Mouse (Mus musculus): ENCODE results near the gene Gramd2.

Gramd2 gene

DNA sequence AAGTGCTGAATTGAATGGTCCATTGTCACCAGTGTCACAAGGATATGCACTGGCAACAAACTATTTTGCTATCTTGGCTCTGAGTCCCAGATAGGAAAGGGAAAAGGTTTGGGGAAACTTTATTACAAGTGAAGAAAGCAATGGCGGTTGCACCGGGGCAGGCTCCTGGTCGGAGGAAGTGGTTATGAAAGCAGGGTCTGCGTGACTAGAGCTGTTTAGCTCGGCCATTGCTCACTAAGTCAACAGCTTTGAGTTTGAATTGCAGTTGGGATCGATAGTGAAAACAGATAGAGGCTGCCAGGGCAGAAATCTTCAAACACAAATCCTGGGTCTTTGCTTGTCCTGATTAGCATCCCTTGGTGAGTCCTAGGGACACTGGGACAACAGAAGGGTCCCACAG, 12.0 kb upstream of the Gramd2 start:
- DNase-seq (ENCODE audit: low read depth, low spot score) = no peak

DNA sequence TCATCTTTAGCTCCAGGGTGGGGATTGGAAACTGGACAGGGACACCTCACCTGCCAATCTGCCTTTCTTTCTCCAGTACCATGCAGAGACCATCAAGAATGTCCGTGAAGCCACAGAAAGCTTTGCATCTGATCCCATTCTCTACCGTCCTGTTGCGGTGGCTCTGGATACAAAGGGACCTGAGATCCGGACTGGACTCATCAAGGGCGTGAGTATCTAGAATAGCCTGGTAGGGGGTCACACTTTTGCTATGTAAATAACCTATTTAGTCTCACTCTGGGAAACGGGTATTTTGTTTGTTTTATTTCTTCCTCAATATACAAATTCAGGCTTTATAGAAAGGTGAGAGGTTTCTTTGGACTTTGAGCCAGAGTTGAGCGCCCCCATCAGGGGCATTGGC, 11.5 kb upstream of the Gramd2 start:
- no peak for DNase-seq (ENCODE audit: low read depth, low spot score)

DNA sequence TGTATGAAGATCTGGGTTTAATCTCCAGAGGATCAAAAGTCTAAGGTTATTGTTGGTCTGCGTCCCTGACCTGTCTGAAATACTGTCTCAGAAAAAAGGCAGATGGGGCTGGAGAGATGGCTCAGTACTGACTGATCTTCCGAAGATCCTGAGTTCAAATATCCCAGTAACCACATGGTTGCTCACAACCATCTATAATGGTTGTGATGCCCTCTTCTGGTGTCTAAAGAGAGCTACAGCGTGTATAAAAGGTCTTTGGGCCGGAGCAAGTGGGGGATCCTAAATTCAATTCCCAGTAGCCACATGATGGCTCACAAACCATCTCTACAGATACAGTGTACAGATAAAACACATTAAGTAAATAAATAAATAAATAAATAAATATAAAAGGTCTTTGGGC, 10.8 kb upstream of the Gramd2 start:
- no peak for DNase-seq (ENCODE audit: low read depth, low spot score)

DNA sequence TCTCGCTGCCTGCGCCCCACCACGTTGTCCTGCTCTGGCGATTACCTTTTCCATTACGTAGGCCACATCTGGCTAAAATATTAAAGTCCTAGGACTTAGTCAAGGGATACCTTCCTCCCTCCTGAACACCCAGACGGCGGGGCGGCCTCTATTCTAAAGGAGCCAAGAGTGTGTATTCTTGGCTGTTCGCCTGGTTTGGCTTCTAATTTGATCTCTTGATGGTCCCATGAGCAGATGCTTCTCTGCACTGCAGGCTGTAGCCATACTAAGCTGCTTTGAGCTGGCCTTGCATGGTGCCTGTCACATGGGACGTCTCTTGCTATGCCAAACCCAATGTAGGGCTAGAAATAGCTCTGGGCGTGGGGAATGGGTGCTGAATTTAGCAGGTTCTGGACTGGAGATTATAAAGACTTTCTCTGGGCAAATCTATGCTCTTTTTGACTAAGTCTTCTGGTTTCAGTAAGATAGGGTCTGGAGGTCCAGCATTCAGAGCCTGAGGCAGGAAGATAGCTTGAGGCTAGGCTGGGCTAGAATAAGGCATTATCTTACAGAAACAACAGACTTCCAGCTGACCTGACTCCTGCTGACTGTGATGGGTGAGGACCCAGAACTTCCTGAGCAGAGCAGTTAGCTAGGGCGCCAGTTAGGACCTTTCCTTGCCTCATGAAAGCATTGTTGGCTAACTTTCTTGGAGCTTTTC, 7.6 kb upstream of the Gramd2 start:
- DNase-seq (ENCODE audit: low read depth, low spot score) = no peak

DNA sequence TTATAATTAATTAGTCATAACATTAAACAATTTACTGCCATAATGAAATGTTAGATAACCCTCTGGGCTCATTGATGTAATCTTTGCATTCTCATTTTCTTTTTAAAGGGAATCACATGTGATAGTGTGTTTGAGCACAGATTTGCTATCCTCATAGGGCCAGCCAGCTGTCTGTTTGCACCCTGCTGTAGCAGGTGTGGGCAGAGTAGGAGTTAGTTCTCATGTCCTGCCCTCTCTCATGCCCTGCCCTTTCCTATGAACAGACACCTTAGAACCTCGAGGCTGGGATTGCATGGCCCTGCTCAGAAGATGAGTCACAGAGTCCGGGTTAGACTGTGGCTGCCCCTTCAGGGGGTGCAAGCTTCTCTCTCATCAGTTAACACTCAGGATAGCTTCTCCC, 6.5 kb upstream of the Gramd2 start:
- DNase-seq (ENCODE audit: low read depth, low spot score) = no peak

DNA sequence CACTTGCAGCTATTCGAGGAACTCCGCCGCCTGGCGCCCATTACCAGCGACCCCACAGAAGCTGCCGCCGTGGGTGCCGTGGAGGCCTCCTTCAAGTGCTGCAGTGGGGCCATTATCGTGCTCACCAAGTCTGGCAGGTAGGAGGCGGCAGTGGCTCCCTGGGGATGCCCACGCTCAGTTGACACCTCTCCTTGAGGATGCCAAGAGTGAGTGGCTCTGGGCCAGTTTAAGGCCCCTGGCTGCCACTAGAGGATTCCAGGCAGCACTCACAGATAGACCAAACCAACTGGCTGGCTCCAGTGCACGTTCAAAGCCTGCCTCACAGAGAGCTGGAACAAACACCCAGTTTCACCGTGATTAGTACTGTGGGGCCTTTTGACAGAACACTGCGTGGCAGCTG, 4.3 kb upstream of the Gramd2 start:
- no peak for DNase-seq (ENCODE audit: low read depth, low spot score)

DNA sequence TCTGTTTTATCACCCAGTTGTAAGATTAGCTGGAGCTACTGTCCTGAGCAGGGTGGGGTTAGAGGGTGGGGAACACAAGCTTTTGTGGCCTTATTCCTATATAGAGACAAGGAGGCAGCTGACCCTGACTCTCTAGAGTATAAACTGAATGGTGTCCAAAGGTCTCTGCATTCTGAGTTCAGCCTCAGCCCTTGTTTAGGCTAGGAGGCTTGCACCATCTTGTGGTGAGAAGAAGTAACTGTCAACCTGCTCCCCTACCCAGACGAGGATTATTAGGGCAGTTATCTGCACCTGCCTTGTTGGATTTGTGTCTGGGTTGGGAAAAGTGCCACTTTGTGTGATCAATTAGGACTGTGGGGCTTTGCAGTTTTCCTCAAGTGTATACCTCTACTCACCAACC, 1.6 kb upstream of the Gramd2 start:
- no peak for DNase-seq (ENCODE audit: low read depth, low spot score)

DNA sequence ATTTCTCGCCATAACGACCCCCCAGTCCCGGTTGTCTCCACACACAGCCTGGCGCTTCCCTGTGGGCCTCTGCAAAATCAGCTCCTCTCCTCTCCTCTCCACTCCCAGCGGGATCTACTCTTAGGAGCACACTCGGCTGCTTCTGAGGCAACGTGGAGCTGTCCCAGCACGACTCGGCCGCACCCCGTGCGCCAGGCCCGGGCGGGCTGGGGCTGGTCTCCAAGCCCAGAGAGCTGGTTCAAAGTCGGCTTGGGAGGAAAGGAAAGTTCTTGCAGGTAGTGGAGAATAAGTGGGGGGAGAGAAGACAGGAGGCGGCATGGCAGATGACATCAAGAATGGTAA, 561 bp downstream of the Gramd2 start:
- no peak for DNase-seq (ENCODE audit: low read depth, low spot score)

DNA sequence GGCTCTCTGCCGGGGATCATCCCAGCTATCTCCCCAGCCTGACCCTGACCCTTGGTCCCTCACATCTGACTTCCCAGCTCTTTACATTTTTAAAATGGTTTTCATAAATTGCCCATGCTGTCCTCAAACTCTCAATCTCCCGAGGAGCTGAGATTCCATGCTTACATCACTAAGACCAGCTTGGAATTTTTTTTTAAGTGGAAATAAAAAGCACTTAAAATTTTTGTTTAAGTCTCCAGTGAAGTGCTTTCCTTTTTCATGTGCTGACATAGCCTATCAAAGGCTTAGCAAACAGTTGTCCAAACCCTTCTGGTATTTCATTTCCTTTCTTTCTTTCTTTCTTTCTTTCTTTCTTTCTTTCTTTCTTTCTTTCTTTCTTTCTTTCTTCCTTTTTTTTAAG, 4.1 kb downstream of the Gramd2 start:
- no peak for DNase-seq (ENCODE audit: low read depth, low spot score)

DNA sequence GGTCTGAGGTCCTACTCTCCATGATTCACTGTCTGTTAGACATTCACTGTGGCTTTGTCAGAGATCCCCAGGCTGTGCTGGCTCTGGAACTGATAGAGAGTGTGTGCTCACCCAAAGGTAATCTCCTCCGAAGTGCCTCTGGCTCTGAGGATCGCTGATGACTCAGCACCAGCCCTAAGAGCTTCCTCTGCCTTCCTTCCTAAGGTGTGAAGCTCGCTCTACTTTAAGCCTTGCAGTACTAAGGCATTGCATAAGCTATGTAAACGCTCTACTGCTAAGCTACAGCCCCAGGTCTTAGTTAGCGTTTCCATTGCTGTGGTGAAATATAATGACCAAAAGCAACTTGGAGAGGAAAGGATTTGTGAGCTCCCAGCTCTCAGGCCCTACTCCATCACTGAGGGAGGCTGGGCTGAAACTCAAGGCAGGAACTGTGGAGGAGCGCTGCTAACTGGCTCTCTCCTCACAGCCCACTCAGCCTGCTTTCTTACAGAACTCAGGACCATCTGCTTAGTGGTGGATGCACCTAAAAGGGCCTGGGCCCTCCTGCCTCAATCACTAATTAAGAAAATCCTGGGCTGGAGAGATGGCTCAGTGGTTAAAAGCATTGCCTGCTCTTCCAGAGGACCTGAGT, 7.6 kb downstream of the Gramd2 start:
- DNase-seq (ENCODE audit: low read depth, low spot score) = no peak

DNA sequence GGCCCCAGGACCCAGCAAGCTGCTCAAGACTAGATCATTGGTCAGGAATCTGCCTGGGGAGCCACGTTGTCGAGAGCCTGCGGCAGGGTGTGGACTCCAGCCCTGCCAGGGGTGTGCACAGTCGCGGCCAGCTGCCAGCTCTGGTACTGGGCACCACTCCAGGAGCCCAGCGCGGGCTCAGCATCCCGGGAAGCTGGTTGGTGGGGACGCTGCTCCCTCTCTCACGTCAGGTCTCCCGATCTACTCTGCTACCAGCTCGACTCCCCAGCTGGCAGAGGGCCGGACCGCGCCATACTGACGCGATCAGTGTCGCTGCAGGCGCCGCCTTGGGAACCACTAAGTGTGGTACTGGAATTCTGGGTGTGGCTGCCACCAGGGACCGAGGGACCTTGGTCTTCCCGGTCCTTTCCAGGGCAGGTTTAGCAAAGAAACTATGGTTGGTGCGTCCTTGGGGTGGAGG, 11.7 kb downstream of the Gramd2 start:
- DNase-seq (ENCODE audit: low read depth, low spot score) = peak; percentile 45

DNA sequence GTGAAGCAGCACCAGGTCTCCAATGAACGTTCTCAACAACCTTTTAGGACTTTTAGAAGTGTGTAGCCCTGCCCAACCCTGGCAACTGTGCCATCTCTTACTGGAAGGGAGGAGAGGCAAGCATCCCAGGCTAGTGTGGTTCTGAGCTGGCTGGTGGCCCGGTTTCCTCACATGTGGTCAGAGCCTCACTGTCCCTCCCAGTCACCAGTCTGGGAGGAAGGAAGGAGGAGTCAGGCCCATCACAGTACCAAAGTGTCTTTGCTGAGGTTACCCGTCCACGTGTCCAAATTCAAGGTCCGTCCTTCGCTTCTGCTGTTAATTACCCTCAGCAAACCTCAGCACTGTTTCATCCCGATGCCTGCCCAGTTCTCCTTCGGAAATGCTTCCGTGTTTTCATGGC, 12.2 kb downstream of the Gramd2 start:
- no peak for DNase-seq (ENCODE audit: low read depth, low spot score)

DNA sequence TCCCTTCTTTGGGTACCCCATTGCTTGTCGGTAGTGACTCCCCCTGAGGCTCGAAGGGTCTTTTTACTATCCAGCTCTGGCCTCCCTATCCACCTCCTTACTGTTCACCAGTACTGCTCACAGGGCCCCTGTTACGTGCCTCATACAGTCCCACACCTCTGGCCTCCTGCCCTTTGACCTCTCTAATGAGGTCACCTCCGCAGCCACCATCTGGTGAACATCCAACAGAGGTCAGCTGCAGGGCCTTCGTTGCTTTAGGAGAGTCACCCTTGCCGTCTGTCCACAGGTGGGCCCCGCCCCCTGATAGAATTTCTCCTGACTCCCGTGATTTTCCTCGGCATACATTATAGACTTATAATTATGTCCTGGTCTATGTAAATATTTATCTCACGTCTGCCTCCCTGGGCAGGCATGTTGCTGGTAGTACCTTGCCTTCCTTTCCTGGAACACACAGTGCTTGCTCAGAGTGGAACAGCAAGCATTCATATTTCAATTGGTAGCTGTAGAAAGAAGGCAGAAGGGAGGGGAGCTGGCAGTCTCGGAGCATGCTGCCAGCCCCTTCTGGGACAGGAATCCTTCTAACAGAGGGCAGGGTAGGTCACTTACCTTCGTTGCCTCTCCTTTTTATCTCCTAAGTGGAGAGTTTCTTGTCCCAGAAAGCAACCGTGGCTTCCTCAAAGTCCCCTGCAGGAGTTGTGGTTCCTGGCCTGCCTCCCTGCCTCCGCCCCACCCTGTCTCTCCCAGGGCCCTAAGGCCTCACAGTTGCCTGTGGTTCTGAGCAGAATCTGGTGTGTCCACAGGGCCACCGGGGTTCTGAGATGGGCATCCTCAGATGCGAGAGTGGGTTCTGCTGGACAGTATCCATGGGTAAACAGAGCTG, 14.9 kb downstream of the Gramd2 start:
- DNase-seq (ENCODE audit: low read depth, low spot score) = no peak

DNA sequence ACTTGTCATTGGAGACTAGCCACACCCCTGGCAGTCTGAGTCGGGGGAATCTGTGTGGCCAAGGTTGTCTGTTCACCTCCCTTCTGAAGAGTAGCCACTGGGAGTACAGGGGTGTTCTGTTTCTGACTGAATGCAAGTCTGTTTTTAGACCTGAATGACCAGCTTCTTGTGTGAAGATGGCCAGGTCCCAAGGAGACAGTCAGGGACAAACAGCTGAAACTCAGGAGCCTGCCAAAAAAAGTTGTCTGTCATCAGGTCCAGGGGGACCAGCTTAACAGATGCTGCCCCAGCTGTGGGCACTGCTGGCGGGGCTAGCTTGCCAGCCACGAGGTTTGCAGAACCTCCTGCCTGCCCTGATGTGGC, 15.5 kb downstream of the Gramd2 start:
- DNase-seq (ENCODE audit: low read depth, low spot score) = no peak

DNA sequence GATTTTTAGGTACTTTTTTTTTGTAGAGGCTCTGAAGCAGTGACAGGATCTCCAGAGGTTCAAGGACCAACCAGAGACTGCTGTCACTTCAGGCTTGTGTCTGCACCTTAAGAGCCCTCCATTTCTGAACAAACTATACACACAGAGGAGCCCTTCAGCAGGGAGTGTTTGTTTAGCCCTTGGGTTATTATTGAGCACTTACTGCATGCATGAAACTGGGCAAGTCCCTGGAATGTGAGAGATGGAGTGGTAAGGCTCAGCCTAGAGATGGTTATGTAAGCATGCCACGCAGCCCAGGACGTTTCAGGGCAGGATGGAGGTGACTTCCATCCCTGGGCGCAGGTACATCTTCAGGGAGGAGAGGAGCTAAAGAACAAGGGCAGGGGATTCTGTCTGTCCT, 16.4 kb downstream of the Gramd2 start:
- DNase-seq (ENCODE audit: low read depth, low spot score) = no peak

DNA sequence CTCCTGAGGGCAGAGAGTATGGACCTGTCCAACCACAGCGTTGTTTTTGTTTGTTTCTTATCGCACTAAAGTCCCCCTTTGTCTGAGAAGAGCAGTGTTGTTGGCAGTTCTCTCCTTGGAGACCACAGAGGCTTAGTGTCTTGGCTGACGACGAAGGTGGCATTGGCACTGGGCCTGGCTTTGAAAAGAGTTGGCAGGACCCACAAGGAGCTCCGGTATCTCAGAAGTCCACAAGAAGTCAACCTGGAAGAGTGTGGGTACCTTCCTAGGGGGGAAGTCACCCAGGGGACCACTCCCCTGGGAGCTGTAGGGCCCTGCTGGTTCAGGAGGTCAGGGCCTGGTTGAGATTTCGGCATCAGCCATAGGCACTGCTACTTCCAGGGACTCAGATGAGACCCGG, 21.1 kb downstream of the Gramd2 start:
- no peak for DNase-seq (ENCODE audit: low read depth, low spot score)

DNA sequence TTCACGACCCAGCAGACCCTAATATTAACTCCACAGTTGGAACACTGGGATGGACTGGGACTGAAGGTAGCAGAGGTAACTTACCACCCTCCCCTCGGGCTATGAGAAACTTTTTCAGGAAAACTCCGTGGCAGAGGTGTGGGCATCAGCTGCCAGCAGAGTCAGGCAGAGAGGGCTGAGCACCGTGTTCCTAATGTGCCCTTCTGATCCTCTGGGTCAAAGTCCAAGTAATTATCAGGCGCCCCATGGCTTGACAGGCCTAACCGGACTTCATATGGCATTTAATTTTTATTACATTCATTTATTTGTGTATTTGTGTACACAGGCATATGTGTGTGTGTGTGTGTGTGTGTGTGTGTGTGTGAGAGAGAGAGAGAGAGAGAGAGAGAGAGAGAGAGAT, 23.2 kb downstream of the Gramd2 start:
- no peak for DNase-seq (ENCODE audit: low read depth, low spot score)

DNA sequence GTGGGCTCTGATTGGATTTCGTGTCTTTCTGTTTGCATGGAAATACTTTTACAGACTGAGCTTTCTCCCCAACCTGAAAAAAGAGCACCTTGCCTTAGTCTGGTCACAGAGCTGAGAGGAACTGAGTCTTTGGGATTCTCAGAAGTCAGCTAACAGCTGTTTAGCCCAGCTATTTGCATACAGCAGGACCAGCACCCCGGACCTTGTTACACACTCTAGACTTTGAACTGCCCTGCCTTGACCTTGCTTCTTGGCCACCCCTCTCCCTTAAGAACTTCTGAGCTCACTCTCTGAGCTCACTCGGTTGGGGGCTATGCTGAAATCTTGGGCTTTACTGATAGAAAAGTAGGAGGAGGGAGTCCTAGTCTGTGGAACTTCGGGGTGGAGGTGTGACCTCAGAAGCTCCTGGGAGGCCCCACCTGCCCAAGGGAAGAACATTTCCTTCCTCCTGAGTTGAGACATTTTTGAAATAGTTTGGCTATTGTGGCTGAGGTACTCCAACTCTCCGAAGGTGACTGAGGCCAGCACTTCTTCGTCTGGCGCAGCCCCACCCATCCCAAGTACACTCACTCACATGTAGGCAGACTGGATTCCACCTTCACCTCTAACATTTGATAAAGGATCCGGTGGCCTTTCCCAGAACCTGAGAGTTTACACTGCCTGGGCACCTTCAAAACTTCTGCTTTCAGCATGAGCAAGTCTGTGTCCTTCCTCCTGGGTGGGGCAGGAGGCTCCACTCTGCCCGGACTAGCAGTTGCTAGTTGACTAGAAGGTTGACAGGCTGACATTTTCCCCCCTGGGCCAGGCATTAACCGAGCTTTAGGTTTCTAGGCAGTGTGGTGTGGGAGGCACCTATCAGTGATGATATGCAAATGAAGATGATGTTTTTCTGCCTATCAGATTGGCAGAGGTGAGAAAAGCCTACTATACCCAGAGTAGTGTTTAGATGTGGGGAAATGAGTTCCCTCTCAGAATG, 27.2 kb downstream of the Gramd2 start:
- DNase-seq (ENCODE audit: low read depth, low spot score) = no peak

DNA sequence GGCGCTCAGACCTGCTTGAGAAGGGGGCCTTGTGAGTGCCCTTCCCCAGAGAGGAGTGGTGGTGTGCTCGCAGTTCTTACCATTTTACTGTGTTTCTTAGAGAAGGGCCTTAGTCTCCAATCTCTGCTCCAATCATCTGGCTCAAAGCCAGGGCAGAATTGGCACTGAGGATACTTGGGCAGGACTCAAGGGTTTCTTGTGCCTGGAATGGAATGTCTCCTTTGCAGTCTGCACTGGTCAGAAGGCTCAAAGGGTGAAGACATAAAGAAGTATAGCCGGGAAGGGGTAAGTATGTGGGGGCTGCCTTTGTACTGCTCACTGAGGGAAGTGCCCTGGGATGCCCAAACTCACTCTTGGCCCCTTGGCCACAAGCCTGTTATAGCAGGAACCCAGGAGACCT, 29.3 kb downstream of the Gramd2 start:
- no peak for DNase-seq (ENCODE audit: low read depth, low spot score)

DNA sequence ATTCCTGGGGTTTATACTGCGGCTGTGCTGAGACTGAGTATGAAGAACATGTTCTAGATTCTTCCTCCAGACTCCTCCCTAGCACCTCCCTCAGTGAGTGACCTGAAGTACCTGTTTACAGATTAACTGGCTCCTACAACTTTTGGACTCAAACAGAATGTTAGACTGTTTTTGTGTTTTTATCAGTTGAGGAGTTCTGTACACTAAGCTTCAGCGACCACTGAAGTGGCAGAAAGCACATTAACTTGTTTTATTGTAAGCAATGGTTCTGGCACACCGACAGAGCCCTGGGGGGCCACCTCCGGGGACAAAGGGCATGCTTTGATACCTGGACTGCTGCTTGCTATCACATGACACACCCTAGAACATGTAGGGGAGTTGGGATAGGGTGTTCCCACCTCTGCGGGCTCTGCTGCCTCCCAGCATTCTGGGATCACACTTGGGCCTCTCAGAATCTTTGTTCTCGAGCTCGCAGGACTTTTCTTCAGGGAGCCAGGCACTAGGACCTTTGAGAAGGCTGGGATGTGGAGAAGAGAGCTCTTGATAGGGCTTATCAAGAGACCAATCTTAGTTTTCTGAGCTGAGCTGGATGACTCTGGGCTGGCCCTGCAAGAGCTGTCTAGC, 36.4 kb downstream of the Gramd2 start:
- no peak for DNase-seq (ENCODE audit: low read depth, low spot score)

DNA sequence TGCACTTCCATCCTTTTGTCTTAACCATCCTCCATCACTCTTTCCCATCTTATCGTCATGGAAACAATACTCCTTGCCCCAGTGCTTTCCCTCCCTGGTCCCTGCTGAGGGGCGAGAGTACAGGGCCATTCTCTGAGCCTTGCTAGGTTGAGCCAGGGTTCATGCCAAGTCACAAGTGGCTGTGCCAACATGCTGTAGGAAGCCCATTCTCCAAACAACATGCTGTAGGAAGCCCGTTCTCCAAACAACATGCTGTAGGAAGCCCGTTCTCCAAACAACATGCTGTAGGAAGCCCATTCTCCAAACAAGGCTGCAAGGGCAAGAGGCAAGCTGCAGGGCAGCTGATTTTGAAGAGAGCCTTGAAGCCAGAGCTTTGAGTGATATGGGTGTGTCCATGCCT, 38.3 kb downstream of the Gramd2 start:
- no peak for DNase-seq (ENCODE audit: low read depth, low spot score)
